Mouse (Mus musculus) testis, adult 2 months (tissue): ENCODE data around the gene Prpf8.

ENCODE experiments used
- CTCF ChIP-seq: fragments of 200-500 bp; IDR thresholded peaks from 2 replicates; pipeline ENCODE4 v1.5.1; 2012; ENCODE audit warnings: low read depth, mild to moderate bottlenecking, inconsistent platforms, low read length, moderate library complexity; ENCODE audit not compliant: control insufficient read depth, insufficient read depth, insufficient replicate concordance
- POLR2A ChIP-seq: fragments of 200-500 bp; IDR thresholded peaks from 2 replicates; pipeline ENCODE4 v1.6.1; 2012; ENCODE audit warnings: low read depth, mild to moderate bottlenecking, inconsistent platforms, low read length, moderate library complexity; ENCODE audit not compliant: control insufficient read depth

GRCm38 (mm10) chr11:75441034-75441433 lies 45.6 kb upstream of the Prpf8 start:
- TF ChIP-seq CTCF (no peak), POLR2A (no peak)
